Mouse (Mus musculus) gastrocnemius, postnatal 14 days (tissue): Measurements from ENCODE around the gene Wdr43. TPM values are rescaled to one million over a fixed set of nuclear protein-coding genes. Genes with fewer than 3 reads are reported as not detected.
A peak's percentile ranks its signal among the peaks of the same experiment; 100 is the strongest.

Experiments
- DNase-seq: peaks from one replicate; pipeline ENCODE4 v3.0.0; 2021; ENCODE audit warnings: mixed read lengths
- intact Hi-C: fragments of 180-260 bp; cut with DNase I; formaldehyde crosslinking; loops from one replicate; pipeline ENCODE4 v1.15.1; 2025; ENCODE audit warnings: low total_unique reads
- total RNA-seq, 2 experiments: library from RNA; stranded (reverse); gene quantifications; 2 replicates each; pipeline ENCODE4 v1.2.3; 2021

The Wdr43 gene
- total RNA-seq, 2 experiments from 2014 or later = 24.7 to 26.3 TPM

GRCm38 (mm10) chr17:71658666-71659065 lies 43.0 kb downstream of the Wdr43 start:
- DNase-seq = no peak
- intact Hi-C loops = loop anchor here (5.0 kb wide), 1 partner anchor 91 kb away; no protein-coding TSS in a partner anchor

- intact Hi-C loops = loop anchor here (5.0 kb wide), 1 partner anchor 212 kb away; no protein-coding TSS in a partner anchor
- no peak for DNase-seq
Observed at GRCm38 (mm10) chr17:71660390-71660789, 44.7 kb downstream of the Wdr43 start.

DNA sequence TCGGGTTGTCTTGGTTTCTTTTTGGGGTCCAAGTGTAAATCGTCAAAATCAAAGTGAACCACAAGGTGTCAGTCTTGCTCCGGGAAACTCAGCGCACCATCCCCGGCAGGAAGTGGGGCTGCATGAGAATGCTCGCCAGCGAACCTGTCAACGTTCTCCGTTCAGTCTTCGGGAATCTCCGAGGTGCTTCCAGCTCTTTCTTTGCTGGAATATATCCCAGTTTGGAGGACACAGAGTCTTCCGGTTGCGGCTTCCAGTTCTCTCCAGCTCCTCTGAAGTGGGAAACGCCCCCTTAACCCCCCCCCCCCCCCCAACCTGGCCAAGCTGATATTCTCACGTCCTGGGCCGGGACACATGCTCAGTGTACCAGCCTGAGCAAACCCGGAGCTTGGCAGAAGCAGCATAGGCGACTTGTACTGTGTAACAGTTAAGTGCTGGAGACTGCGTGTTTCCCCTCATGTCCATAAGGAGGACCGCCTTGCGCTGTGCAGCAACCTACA lies 47.1 kb downstream of the Wdr43 start:
- intact Hi-C loops = loop anchor here (5.0 kb wide), 1 partner anchor 210 kb away; no protein-coding TSS in a partner anchor
- peak; percentile 69 for DNase-seq

- no peak for DNase-seq
- intact Hi-C loops = loop anchor here (5.0 kb wide), 1 partner anchor 209 kb away; no protein-coding TSS in a partner anchor
Observed at GRCm38 (mm10) chr17:71663491-71663890, 47.8 kb downstream of the Wdr43 start.

DNA sequence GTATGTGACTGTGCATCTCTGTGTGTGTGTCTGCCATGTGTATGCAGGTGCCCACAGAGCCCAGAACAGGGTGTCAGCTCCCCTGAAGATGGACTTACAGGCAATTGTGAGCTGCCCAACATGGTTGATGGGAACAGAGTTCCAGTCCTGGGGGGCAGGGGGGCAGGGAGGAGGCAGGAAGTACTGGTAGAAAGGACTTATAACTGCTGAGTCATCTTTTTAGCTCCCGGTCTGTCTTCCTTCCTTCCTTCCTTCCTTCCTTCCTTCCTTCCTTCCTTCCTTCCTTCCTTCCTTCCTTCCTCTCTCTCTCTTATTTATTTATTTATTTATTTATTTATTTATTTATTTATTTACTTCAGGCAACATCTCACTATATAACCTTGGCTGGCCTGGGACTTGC lies 48.5 kb downstream of the Wdr43 start:
- no peak for DNase-seq
- intact Hi-C loops = loop anchor here (5.0 kb wide), 1 partner anchor 208 kb away; no protein-coding TSS in a partner anchor

GRCm38 (mm10) chr17:71665201-71665600 lies 49.5 kb downstream of the Wdr43 start:
- no peak for DNase-seq
- intact Hi-C loops = no loop called here

- DNase-seq = no peak
- intact Hi-C loops = no loop called here
Observed at GRCm38 (mm10) chr17:71669511-71669910, 53.8 kb downstream of the Wdr43 start.

DNA sequence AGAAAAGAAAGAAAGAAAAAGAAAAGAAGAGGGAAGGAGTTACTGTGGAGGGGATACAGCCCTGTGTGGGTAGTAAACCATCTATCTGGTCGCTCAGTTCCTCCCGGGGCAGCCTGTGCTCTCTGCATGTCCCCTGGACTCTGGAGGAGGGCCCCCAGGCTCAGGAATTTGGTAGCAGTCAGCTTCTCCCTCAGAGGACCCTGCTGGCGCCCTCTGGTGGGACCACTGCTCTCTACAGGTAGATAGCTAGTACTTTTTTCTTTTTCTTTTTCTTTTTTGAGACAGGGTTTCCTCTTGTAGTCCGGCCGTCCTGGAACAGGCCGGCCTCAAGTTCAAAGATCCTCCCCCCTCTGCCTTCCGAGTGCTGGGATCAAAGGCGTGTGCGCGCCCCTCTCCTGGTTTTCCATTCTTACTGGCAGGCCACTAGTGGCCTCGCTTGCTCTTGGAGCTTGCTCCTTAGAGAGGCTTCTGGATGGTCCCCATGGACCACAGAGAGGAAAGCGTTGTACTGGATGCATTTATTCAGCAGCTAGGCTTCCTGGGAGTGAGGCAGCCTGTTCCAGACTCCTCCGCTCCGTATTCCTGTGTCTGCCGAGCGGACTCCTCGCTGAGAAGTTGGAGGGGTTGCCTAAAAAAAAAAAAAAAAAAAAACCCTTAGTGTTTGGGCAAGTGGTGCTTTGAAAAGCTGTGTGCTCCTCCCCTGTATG lies 56.3 kb downstream of the Wdr43 start:
- peak; percentile 58 for DNase-seq
- intact Hi-C loops = no loop called here

- DNase-seq = no peak
- intact Hi-C loops = no loop called here
Observed at GRCm38 (mm10) chr17:71673092-71673491, 57.4 kb downstream of the Wdr43 start, which contains the start of gene Togaram2. Gene Togaram2, plus strand, starts transcription at chr17:71673261.

DNA sequence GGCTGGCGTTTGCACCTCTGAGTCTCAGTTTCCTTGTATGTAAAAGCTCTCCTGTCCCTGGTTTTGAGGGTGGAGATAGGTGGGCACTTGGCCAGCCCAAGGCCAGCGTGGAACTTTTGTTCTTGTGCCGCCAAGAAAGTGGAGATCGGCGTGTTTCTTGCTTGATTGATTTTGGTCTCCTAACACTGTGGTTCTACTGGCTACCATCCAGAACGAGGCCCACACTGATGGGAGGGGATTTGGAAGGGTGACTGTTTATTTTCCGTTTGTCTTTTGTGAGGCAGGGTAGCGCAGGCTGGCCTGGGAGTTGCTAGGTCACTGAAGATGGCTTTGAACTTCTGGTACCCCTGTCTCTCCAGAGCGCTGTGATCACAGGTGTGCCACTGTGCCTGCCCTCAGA lies 58.2 kb downstream of the Wdr43 start:
- DNase-seq = no peak
- intact Hi-C loops = no loop called here

DNA sequence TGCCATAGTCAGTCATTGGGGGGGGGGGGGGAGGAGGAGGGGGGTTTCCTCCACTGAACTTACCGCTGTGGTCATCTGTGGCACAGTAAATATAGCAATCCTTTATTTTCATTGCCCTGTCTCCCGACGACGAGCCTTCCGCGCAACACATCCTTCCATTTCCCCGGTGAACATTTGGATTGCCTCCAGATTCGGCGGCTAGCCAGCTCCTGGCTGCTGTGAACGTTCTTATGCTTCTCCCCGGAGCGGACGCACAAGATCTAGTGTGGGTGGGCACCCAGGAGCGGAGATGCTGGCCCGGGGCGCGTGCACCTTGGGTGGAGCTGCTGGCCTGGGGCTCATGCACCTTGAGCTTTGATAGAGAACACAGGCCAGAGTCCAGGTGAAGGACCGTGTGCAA lies 59.2 kb downstream of the Wdr43 start:
- intact Hi-C loops = no loop called here
- DNase-seq = no peak

- intact Hi-C loops = no loop called here
Observed at GRCm38 (mm10) chr17:71681666-71682065, 66.0 kb downstream of the Wdr43 start.

DNA sequence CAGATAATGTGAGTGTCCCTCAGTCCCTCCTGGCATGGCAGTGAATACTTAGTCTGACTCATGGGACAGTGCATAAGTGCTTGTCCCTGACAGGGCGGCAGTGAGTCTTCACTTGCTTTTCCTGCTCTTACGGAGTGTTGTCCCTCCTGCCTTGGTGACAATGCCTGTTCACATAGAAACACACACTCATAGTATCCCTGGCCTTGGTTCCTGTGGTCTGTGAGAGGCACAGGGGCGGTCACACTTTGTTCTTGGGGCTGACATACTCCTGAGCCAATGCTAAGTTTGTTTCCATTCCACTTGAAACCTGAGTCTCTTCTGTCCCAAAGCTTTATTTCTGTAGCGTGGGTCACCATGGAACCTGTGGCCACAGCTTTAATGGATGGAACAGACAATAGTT lies 66.7 kb downstream of the Wdr43 start:
- DNase-seq = no peak
- intact Hi-C loops = no loop called here

More at GRCm38 (mm10) chr17:71681666-71682065, 66.0 kb downstream of the Wdr43 start:
- DNase-seq = no peak

GRCm38 (mm10) chr17:71683281-71683680 lies 67.6 kb downstream of the Wdr43 start:
- DNase-seq = no peak
- intact Hi-C loops = no loop called here

DNA sequence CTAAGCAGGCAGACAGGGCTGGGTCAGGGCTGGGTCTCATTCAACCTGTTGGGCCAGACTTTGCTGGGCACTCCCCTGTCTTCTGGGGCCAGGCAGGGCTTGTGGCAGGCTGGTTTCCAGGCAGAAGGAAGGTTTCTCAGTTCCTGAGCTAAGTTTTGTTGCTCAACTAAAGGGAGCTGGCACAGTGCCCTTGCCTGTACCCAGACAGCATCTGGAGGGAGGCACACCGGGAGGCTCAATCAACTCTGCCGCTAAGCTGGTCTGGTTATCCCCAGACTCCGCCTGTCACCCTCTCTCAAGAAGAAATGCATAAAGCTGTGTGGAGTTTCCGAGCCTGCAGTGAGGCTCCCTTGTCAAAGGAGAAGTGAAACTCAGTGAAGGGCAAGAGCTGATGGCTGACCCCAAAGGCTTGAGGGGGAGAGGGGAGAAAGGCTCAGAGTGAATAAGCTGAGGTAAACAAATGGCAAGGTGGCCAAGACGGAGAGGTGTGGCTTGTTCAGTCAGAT lies 68.5 kb downstream of the Wdr43 start:
- intact Hi-C loops = no loop called here
- no peak for DNase-seq

- no peak for DNase-seq
- intact Hi-C loops = no loop called here
Observed at GRCm38 (mm10) chr17:71687436-71687835, 71.7 kb downstream of the Wdr43 start.

DNA sequence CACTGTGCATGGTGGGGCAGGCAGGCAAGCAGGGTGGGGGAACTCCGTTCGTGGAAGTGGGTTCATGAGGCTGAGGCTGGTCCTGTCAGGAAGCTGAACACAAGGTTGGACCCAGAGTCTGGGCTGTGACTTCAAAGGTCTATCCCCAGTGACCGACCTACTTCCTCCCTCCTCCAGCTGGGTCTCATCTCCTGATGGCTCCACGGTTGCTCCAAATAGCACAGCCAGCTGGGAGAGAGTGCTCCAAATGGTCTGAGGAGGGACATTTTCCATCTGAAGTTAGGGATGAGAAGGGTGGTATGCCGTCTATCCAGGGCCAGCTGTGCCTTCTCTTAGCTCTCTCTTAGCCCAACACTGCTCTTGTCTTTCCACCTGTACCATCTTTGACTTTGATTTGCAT lies 74.2 kb downstream of the Wdr43 start:
- intact Hi-C loops = no loop called here
- no peak for DNase-seq

DNA sequence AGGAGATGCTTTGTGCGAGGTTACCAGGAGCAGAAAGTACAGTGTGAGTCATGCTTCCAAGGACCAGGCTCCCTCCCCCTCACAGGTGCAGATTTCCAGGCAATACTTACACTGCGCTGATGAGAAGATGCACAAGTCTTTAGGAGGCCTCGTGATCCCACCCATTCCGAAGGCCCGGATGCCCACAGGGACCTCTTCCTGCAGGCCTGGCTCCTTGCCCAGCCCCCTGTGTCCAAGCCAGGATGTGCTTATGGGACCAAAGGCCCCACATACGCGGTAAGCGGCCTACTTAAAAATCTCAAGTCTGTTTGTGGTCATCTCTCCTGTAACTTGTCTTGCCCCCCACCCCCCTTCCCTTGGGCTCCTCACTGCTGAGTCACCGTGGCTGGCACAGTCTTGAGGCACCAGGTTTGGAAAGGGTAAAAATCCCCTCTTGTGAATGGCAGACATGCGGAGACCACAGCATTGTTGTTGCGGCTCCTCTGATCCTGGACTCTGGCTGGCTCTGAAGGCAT lies 75.7 kb downstream of the Wdr43 start:
- intact Hi-C loops = no loop called here
- no peak for DNase-seq

DNA sequence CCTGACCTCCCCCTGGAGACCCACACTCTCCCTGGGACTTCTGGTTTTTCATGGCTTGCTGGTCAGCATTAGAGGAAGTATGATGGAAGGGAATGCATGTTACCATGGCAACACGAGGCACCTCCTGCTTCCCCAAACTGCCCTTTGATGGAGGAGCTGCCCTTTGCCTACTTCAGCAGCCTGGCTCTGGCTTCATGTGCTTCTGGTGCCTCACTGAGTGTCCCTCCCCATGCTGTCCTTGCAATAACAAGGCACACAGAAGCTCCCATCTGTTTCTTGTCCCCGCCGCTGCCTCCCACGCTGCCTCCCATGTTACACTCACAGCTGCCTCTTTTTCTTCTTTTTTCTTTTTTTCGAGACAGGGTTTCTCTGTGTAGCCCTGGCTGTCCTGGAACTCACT lies 77.6 kb downstream of the Wdr43 start:
- intact Hi-C loops = no loop called here
- no peak for DNase-seq

DNA sequence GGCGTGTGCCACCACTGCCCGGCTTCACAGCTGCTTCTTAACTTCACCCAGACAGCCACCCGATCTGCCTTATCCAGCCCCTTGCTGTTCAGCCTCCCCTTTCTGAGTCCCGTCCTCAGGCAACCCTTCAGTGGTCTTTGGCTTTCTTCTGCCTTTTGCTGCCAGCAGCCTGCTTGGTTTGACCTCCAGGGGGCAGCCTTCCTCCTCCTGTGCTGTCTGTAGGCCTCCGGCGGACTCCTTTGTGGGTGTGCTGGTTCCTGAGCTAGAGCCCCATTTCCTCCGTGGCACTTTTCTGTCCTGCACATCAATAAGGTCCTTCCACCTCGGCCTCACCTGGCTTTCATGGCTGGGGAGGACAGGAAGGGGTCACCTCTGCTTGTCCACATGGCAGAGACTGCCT lies 78.1 kb downstream of the Wdr43 start:
- intact Hi-C loops = no loop called here
- no peak for DNase-seq

DNA sequence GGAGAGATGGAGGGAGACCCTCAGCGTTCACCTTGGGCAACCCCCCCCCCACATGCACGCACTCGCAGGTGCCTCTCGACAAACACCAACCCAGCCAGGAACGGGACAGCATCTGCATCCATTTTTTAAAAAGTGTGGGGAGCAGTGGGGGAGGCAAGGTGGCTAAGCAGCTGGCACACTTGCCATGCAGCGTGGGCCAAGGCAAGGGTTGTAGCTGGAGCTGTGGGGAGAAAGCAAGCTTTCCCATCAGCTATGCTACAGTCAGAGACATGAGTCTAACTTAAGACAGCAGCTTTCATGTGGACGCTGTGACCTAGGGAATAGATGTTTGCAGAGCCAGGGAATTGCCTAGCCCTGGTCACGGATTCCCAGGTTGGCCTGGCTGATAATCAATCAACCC lies 79.5 kb downstream of the Wdr43 start:
- intact Hi-C loops = no loop called here
- DNase-seq = no peak
